Comparison of ENCODE assay signal across 31 mouse cellular contexts in the genomic region with DNA sequence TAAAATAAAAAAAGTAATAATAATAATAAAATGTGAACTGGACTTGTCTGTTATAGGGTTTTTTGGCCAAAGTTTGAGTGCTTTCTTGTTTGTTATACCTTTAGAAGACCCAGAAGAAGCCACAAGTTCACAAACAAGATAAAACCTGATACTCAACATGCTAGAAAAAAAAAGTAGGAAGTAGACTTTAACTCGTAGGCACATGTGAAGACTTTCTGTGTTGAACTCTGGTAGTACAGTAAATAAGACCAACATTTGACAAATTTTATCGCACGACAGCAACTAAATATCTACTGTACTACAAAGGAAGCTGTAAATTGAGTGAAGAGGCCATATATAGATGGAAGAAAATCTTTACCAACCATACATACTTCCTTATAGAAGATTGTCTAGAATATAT.
"Had no signal": no experiment of that assay in that cellular context is flagged by ENCODE, and none has a peak within 500 bp of the region (broad histone marks: within the 10 kb centered on the region; RNA-seq: fewer than 3 reads in every experiment).

No protein-coding gene starts in this region.

- H3K9me3 ChIP-seq: heart, embryonic 10.5 days; heart, embryonic 12.5 days; heart, embryonic 13.5 days; heart, embryonic 15.5 days; hindbrain, embryonic 10.5 days; hindbrain, embryonic 12.5 days; hindbrain, embryonic 13.5 days; hindbrain, embryonic 15.5 days; intestine, embryonic 15.5 days; kidney, embryonic 15.5 days had no signal

- DNase-seq: heart, postnatal 10 days; heart, postnatal 14 days; heart, postnatal 36 days; heart, postnatal 4 days; kidney, adult 11 months; kidney, adult 18-20 months; kidney, adult 2 months; kidney, adult 8-10 months; kidney, adult 9 months; kidney, postnatal 10 days; kidney, postnatal 14 days; kidney, postnatal 25 days; kidney, postnatal 36 days; kidney, postnatal 4 days; layer of hippocampus, adult 9-11 months; layer of hippocampus, postnatal 36 days had no signal

- H3K4me1 ChIP-seq: heart, embryonic 10.5 days; heart, embryonic 12.5 days; heart, embryonic 13.5 days; heart, embryonic 15.5 days; hindbrain, embryonic 10.5 days; hindbrain, embryonic 12.5 days; hindbrain, embryonic 13.5 days; hindbrain, embryonic 15.5 days; intestine, embryonic 15.5 days; kidney, embryonic 15.5 days had no signal

- H3K27me3 ChIP-seq: heart, embryonic 12.5 days; heart, embryonic 13.5 days; heart, embryonic 15.5 days; hindbrain, embryonic 12.5 days; hindbrain, embryonic 13.5 days; hindbrain, embryonic 15.5 days; intestine, embryonic 15.5 days; kidney, embryonic 15.5 days had no signal

- H3K4me3 ChIP-seq: heart, embryonic 10.5 days; heart, embryonic 12.5 days; heart, embryonic 13.5 days; heart, embryonic 15.5 days; hindbrain, embryonic 10.5 days; hindbrain, embryonic 12.5 days; hindbrain, embryonic 13.5 days; hindbrain, embryonic 15.5 days; intestine, embryonic 15.5 days; kidney, embryonic 15.5 days; layer of hippocampus, adult 2 months; left cerebral cortex, adult 2 months had no signal

- H3K27ac ChIP-seq: heart, embryonic 10.5 days; heart, embryonic 13.5 days; heart, embryonic 15.5 days; hindbrain, embryonic 10.5 days; hindbrain, embryonic 12.5 days; hindbrain, embryonic 13.5 days; hindbrain, embryonic 14.5 days; hindbrain, embryonic 15.5 days; hindbrain, postnatal 0 days; intestine, embryonic 15.5 days; kidney, embryonic 15.5 days; kidney, postnatal 0 days; layer of hippocampus, adult 2 months; left cerebral cortex, adult 2 months had no signal

- H3K36me3 ChIP-seq: heart, embryonic 10.5 days; heart, embryonic 12.5 days; heart, embryonic 13.5 days; heart, embryonic 15.5 days; hindbrain, embryonic 10.5 days; hindbrain, embryonic 12.5 days; hindbrain, embryonic 13.5 days; hindbrain, embryonic 15.5 days; intestine, embryonic 15.5 days; kidney, embryonic 15.5 days had no signal

- H3K9ac ChIP-seq: heart, embryonic 12.5 days; heart, embryonic 13.5 days; heart, embryonic 15.5 days; hindbrain, embryonic 12.5 days; hindbrain, embryonic 13.5 days; hindbrain, embryonic 14.5 days; hindbrain, embryonic 15.5 days; intestine, embryonic 15.5 days; kidney, embryonic 15.5 days had no signal
